Mouse (Mus musculus) liver, postnatal 0 days (tissue): ENCODE data around the gene Rpl14.

ENCODE experiments used
- CTCF ChIP-seq: sonication (generic); IDR thresholded peaks from 2 replicates; pipeline ENCODE4 v1.5.1; 2016; ENCODE audit warnings: antibody characterized with exemption, low read depth
- EP300 ChIP-seq: IDR thresholded peaks from 2 replicates; pipeline ENCODE4 v1.6.1; 2016; ENCODE audit warnings: antibody characterized with exemption, low read depth, mild to moderate bottlenecking

GRCm38 (mm10) chr9:120591490-120591889 lies 20.2 kb downstream of the Rpl14 start:
- TF ChIP-seq CTCF, result peak; percentile 87
- no peak for TF ChIP-seq EP300
